Mouse (Mus musculus) MEL (cell line): ENCODE measurements at regions not wholly inside any gene's neighbourhood (a gene's known extent, or its start where the extent isn't known, plus 50 kb on each side); places are given as distances from the start of the nearest gene placed in this dataset.

Experiments
- DNase-seq: peaks from one replicate; pipeline ENCODE4 v3.0.0; 2011; ENCODE audit warnings: low read depth, low spot score
- H3K27ac ChIP-seq: 2 replicates; pipeline ENCODE4 v1.5.1; 2012; ENCODE audit warnings: low read depth, mild to moderate bottlenecking, control low read depth, low read length, moderate library complexity; ENCODE audit not compliant: control insufficient read depth
- H3K27me3 ChIP-seq, 2 experiments: fragments of 150-350 bp in 1 of 2; sonication (generic) in 1 of 2; 2 replicates each; pipeline ENCODE4 v1.6.1; 2012; ENCODE audit warnings: low read length in 2 of 2, mild to moderate bottlenecking in 2 of 2, improper control_type of control experiment in 1 of 2, moderate library complexity in 1 of 2; ENCODE audit not compliant: insufficient read depth in 2 of 2, control insufficient read depth in 1 of 2
- H3K36me3 ChIP-seq, 2 experiments: 2 replicates each; pipeline ENCODE4 v1.6.1; 2012 to 2014; ENCODE audit warnings: low read length in 2 of 2, improper control_type of control experiment in 1 of 2, inconsistent platforms in 1 of 2, mild to moderate bottlenecking in 1 of 2; ENCODE audit not compliant: insufficient read depth in 2 of 2, control insufficient read depth in 1 of 2
- H3K4me1 ChIP-seq, 2 experiments: fragments of 150-350 bp in 1 of 2; sonication (generic) in 1 of 2; 2 replicates each; pipeline ENCODE4 v1.6.1; 2012; ENCODE audit warnings: low read length in 2 of 2, improper control_type of control experiment in 1 of 2, mild to moderate bottlenecking in 1 of 2; ENCODE audit not compliant: insufficient read depth in 2 of 2, control insufficient read depth in 1 of 2
- H3K4me3 ChIP-seq, 2 experiments: fragments of 150-350 bp in 1 of 2; sonication (generic) in 1 of 2; 2 replicates each; pipeline ENCODE4 v1.5.1; 2012; ENCODE audit warnings: low read depth in 2 of 2, low read length in 2 of 2, mild to moderate bottlenecking in 2 of 2, moderate library complexity in 2 of 2, control low read depth in 1 of 2, improper control_type of control experiment in 1 of 2; ENCODE audit not compliant: control insufficient read depth in 1 of 2, insufficient read depth in 1 of 2
- H3K79me2 ChIP-seq: 2 replicates; pipeline ENCODE4 v1.6.1; 2012; ENCODE audit warnings: mild to moderate bottlenecking, low read length, moderate library complexity; ENCODE audit not compliant: control insufficient read depth, poor library complexity, insufficient read depth
- H3K9ac ChIP-seq: 2 replicates; pipeline ENCODE4 v1.6.1; 2012; ENCODE audit warnings: low read depth, mild to moderate bottlenecking, control low read depth, low read length, moderate library complexity; ENCODE audit not compliant: control insufficient read depth, poor library complexity, severe bottlenecking
- H3K9me3 ChIP-seq: fragments of 150-350 bp; sonication (generic); replicated peaks from 2 replicates; pipeline ENCODE4 v1.6.1; 2012; ENCODE audit warnings: mild to moderate bottlenecking, low read length, improper control_type of control experiment, moderate library complexity; ENCODE audit not compliant: insufficient read depth
- GABPA ChIP-seq: IDR thresholded peaks from 2 replicates; pipeline ENCODE4 v1.6.1; 2012; ENCODE audit warnings: low read depth, mild to moderate bottlenecking, inconsistent platforms, low read length, improper control_type of control experiment, moderate library complexity
- GATA1 ChIP-seq: IDR thresholded peaks from 2 replicates; pipeline ENCODE4 v1.6.1; 2011; ENCODE audit warnings: low read depth, low read length, improper control_type of control experiment
- TCF12 ChIP-seq: IDR thresholded peaks from 2 replicates; pipeline ENCODE4 v1.6.1; 2014; ENCODE audit warnings: low read depth, mild to moderate bottlenecking, inconsistent platforms, low read length, improper control_type of control experiment, moderate library complexity

GRCm38 (mm10) chr12:46194173-46194572 is 624.6 kb downstream of the Nova1 start:
- no peak for DNase-seq
- Histone ChIP-seq H3K4me3 (no peak overlapping the region), H3K27ac (no peak overlapping the region), H3K79me2 (no peaks in the 10 kb centered on the region), H3K9ac (no peak overlapping the region), H3K27me3 (no peaks in the 10 kb centered on the region), H3K9me3 (no peaks in the 10 kb centered on the region), H3K36me3 (no peaks in the 10 kb centered on the region), H3K4me1 (no peaks in the 10 kb centered on the region)
- TF ChIP-seq GATA1 = 0 out of 2 replicates have a peak, but pooled peaks have one; percentile 17
- peak; percentile 49 for TF ChIP-seq TCF12
- no peak for TF ChIP-seq GABPA
